Mouse (Mus musculus) kidney, embryonic 14.5 days (tissue): ENCODE measurements around the gene Gm21518. TPM values are rescaled to one million over a fixed set of nuclear protein-coding genes. Genes with fewer than 3 reads are reported as not detected.
"Not testable (repeated sequence)": the region's sequence is repeated elsewhere in the genome, so short reads cannot be mapped to it uniquely, and the experiment has no call there.

Experiments
- ATAC-seq: fragments of 200-750 bp; cut with Nextera tagmentation; 2 replicates; pipeline ENCODE4 v1.8.0; 2017; ENCODE audit warnings: moderate number of reproducible peaks, mild to moderate bottlenecking, moderate TSS enrichment, moderate library complexity; ENCODE audit not compliant: low FRiP score, low TSS enrichment
- H3K27ac ChIP-seq: fragments of 300-500 bp; sonication (generic); 2 replicates; pipeline ENCODE4 v1.5.1; 2014; ENCODE audit warnings: low read depth, mild to moderate bottlenecking, low read length, moderate library complexity, mixed read lengths
- H3K27me3 ChIP-seq: fragments of 300-500 bp; sonication (generic); 2 replicates; pipeline ENCODE4 v1.6.1; 2014; ENCODE audit warnings: mild to moderate bottlenecking, low read length; ENCODE audit not compliant: control insufficient read depth, insufficient read depth
- H3K36me3 ChIP-seq: fragments of 300-500 bp; sonication (generic); 2 replicates; pipeline ENCODE4 v1.6.1; 2014; ENCODE audit warnings: low read length, mixed read lengths; ENCODE audit not compliant: control insufficient read depth, insufficient read depth
- H3K4me1 ChIP-seq: fragments of 300-500 bp; sonication (generic); 2 replicates; pipeline ENCODE4 v1.6.1; 2014; ENCODE audit warnings: low read length, mixed read lengths; ENCODE audit not compliant: control insufficient read depth, insufficient read depth
- H3K4me2 ChIP-seq: fragments of 300-500 bp; sonication (generic); replicated peaks from 2 replicates; pipeline ENCODE4 v1.6.1; 2014; ENCODE audit warnings: low read depth, mild to moderate bottlenecking, low read length
- H3K4me3 ChIP-seq: fragments of 300-500 bp; sonication (generic); 2 replicates; pipeline ENCODE4 v1.5.1; 2014; ENCODE audit warnings: mild to moderate bottlenecking, low read length
- H3K9ac ChIP-seq: fragments of 300-500 bp; sonication (generic); 2 replicates; pipeline ENCODE4 v1.6.1; 2014; ENCODE audit warnings: low read depth, mild to moderate bottlenecking, low read length, moderate library complexity
- H3K9me3 ChIP-seq: fragments of 300-500 bp; sonication (generic); 2 replicates; pipeline ENCODE4 v1.6.1; 2016; ENCODE audit warnings: low read length; ENCODE audit not compliant: control insufficient read depth
- WGBS: fragments of 180-500 bp; shearing (Covaris S2); extraction: QIAGEN DNeasy Blood & Tissue Kit; methylation state at CpG from one replicate; pipeline ENCODE4 v1.1.7; 2014; 5-methylcytosine and 5-hydroxymethylcytosine counted together
- polyA plus RNA-seq: library from polyadenylated mRNA; unstranded; fragments of >200 nt; fragmentation: Nextera tagmentation; extraction: Ambion mirVana; gene quantifications from 2 replicates; pipeline ENCODE4 v1.2.1, GENCODE M21; 2014

Gm21518 gene
- not detected in 2 replicates for polyA plus RNA-seq

DNA sequence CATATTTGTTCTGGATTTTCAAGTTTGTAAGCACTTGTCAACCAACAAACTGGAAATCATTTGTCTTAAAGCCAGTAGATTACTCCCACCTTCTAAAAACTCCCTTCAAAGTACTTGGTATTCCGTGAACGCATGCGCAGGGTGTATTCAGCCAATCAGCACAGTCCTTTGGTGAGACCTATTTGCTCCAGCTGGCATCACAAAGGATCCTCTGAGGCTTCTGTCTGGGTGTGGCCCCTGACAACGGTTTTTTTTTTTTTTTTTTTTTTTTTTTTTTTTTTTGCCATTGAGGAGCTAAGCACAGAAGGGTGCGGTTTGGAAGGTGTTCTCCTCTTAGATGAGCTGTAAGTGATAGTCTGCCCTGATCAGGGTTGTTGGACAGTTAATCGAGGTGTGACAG is at the start of gene Gm21518:
TSS of gene Gm21518 (plus strand) at position 301 of the 400 bp plus-strand sequence.
- not testable (repeated sequence) for H3K9me3 ChIP-seq, H3K27me3 ChIP-seq, H3K27ac ChIP-seq, H3K4me2 ChIP-seq, H3K9ac ChIP-seq, H3K36me3 ChIP-seq, H3K4me3 ChIP-seq, ATAC-seq, H3K4me1 ChIP-seq
- no CpG with 5 or more reads among the region's 6 CpGs for WGBS
